14 mouse cellular contexts compared by ENCODE assay signal in genomic region chr11:61660001-61660400, GRCm38 (mm10). TPM values are rescaled to one million over a fixed set of nuclear protein-coding genes. Genes with fewer than 3 reads are reported as not detected.
"Had no signal": no experiment of that assay in that cellular context is flagged by ENCODE, and none has a peak within 500 bp of the region (broad histone marks: within the 10 kb centered on the region; RNA-seq: fewer than 3 reads in every experiment).

No protein-coding gene starts in this region.

- H3K4me3 ChIP-seq: left cerebral cortex, adult 2 months; limb, embryonic 12.5 days; liver, embryonic 13.5 days; lung, embryonic 15.5 days; midbrain, embryonic 13.5 days had no signal

- H3K4me1 ChIP-seq: midbrain, embryonic 13.5 days had no signal

- H3K27me3 ChIP-seq: limb, embryonic 12.5 days; liver, embryonic 13.5 days; lung, embryonic 15.5 days; midbrain, embryonic 13.5 days had no signal

- DNase-seq: kidney, adult 8-10 months; kidney, postnatal 25 days; liver; liver, embryonic 13.5 days; liver, postnatal 0 days; lung, postnatal 14 days; right cerebral cortex, postnatal 25 days had no signal

- H3K27ac ChIP-seq: left cerebral cortex, adult 2 months; limb, embryonic 12.5 days; liver, embryonic 13.5 days; lung, embryonic 15.5 days; midbrain, embryonic 13.5 days had no signal

RNA-seq across cellular contexts. Expression of gene Fam83g, which starts 23.9 kb away (rescaled TPM):
- total RNA-seq: layer of hippocampus, postnatal 25 days; left cerebral cortex, postnatal 25 days; megakaryocyte progenitor cell, adult 5-6 weeks had no signal
